Mouse (Mus musculus): ENCODE results near the gene Zfyve9. TPM values are rescaled to one million over a fixed set of nuclear protein-coding genes. Genes with fewer than 3 reads are reported as not detected.

Zfyve9 gene
- polyA plus RNA-seq, 1 experiment from 2014 or later, result 4.2 TPM

GRCm38 (mm10) chr4:108629363-108629880, 151.2 kb downstream of the Zfyve9 start:
- Histone ChIP-seq H3K9me3 (no peaks in the 10 kb centered on the region), H3K27ac (replicated peaks) (no peak overlapping the region), H3K27me3 (replicated peaks; ENCODE audit: low read depth, poor library complexity, severe bottlenecking) (no peaks in the 10 kb centered on the region), H3K4me3 (no peak overlapping the region), H3K4me1 (no peaks in the 10 kb centered on the region), H3K36me3 (replicated peaks) (peaks cover 100% of the 10 kb centered on the region)
- 90% methylated on average over 7 of the region's 7 CpGs for WGBS
- no peak for DNase-seq (ENCODE audit: low spot score)

- H3K9me3 ChIP-seq, result no peaks in the 10 kb centered on the region
- no peak overlapping the region for H3K27ac ChIP-seq (replicated peaks)
- no peaks in the 10 kb centered on the region for H3K4me1 ChIP-seq
- H3K36me3 ChIP-seq (replicated peaks), result peaks cover 90% of the 10 kb centered on the region
- DNase-seq (ENCODE audit: low spot score), result no peak
- no peaks in the 10 kb centered on the region for H3K27me3 ChIP-seq (replicated peaks; ENCODE audit: low read depth, poor library complexity, severe bottlenecking)
- no peak overlapping the region for H3K4me3 ChIP-seq
- WGBS, result 87% methylated on average over 5 of the region's 5 CpGs
Observed at GRCm38 (mm10) chr4:108627066-108627465, 153.5 kb downstream of the Zfyve9 start.

GRCm38 (mm10) chr4:108621504-108621903, 159.1 kb downstream of the Zfyve9 start:
- H3K9me3 ChIP-seq, result no peaks in the 10 kb centered on the region
- peaks cover 42% of the 10 kb centered on the region for H3K36me3 ChIP-seq (replicated peaks)
- no peak for DNase-seq (ENCODE audit: low spot score)
- 93% methylated on average over 6 of the region's 6 CpGs for WGBS
- no peaks in the 10 kb centered on the region for H3K27me3 ChIP-seq (replicated peaks; ENCODE audit: low read depth, poor library complexity, severe bottlenecking)
- peaks cover 21% of the 10 kb centered on the region for H3K4me1 ChIP-seq
- H3K4me3 ChIP-seq, result no peak overlapping the region
- H3K27ac ChIP-seq (replicated peaks), result no peak overlapping the region

GRCm38 (mm10) chr4:108620536-108620935, 160.1 kb downstream of the Zfyve9 start:
- 26% methylated on average over 8 of the region's 8 CpGs for WGBS
- no peaks in the 10 kb centered on the region for H3K27me3 ChIP-seq (replicated peaks; ENCODE audit: low read depth, poor library complexity, severe bottlenecking)
- no peaks in the 10 kb centered on the region for H3K9me3 ChIP-seq
- peaks cover 21% of the 10 kb centered on the region for H3K4me1 ChIP-seq
- peak overlapping the region; percentile 87 for H3K4me3 ChIP-seq
- peaks cover 39% of the 10 kb centered on the region for H3K36me3 ChIP-seq (replicated peaks)
- no peak for DNase-seq (ENCODE audit: low spot score)
- peak overlapping the region; percentile 96 for H3K27ac ChIP-seq (replicated peaks)

GRCm38 (mm10) chr4:108619587-108620341, 160.8 kb downstream of the Zfyve9 start, which contains the start of gene Cc2d1b:
TSS of gene Cc2d1b (plus strand) at chr4:108619940.
- Histone ChIP-seq H3K27me3 (replicated peaks; ENCODE audit: low read depth, poor library complexity, severe bottlenecking) (no peaks in the 10 kb centered on the region), H3K4me3 (peak within 1 kb of the TSS; percentile 87), H3K27ac (replicated peaks) (peak within 1 kb of the TSS; percentile 96), H3K4me1 (peaks cover 21% of the 10 kb centered on the region), H3K36me3 (replicated peaks) (peaks cover 38% of the 10 kb centered on the region), H3K9me3 (no peaks in the 10 kb centered on the region)
- under 1% methylated on average over 86 of the region's 86 CpGs for WGBS
- DNase-seq (ENCODE audit: low spot score), result peak; percentile 96

GRCm38 (mm10) chr4:108619165-108619564, 161.4 kb downstream of the Zfyve9 start:
- Histone ChIP-seq H3K4me1 (peaks cover 21% of the 10 kb centered on the region), H3K27ac (replicated peaks) (peak overlapping the region; percentile 96), H3K4me3 (peak overlapping the region; percentile 87), H3K27me3 (replicated peaks; ENCODE audit: low read depth, poor library complexity, severe bottlenecking) (no peaks in the 10 kb centered on the region), H3K9me3 (no peaks in the 10 kb centered on the region), H3K36me3 (replicated peaks) (peaks cover 38% of the 10 kb centered on the region)
- peak; percentile 50 for DNase-seq (ENCODE audit: low spot score)
- 2% methylated on average over 10 of the region's 10 CpGs for WGBS

GRCm38 (mm10) chr4:108618586-108618985, 162.0 kb downstream of the Zfyve9 start:
- Histone ChIP-seq H3K36me3 (replicated peaks) (peaks cover 38% of the 10 kb centered on the region), H3K4me1 (peaks cover 21% of the 10 kb centered on the region), H3K27ac (replicated peaks) (no peak overlapping the region; the same call in 1 of the 2 replicates), H3K9me3 (no peaks in the 10 kb centered on the region), H3K4me3 (peak overlapping the region; percentile 87), H3K27me3 (replicated peaks; ENCODE audit: low read depth, poor library complexity, severe bottlenecking) (no peaks in the 10 kb centered on the region)
- no peak for DNase-seq (ENCODE audit: low spot score)
- WGBS, result 68% methylated on average over 4 of the region's 4 CpGs

- WGBS, result 89% methylated on average over 5 of the region's 5 CpGs
- H3K36me3 ChIP-seq (replicated peaks), result peaks cover 85% of the 10 kb centered on the region
- DNase-seq (ENCODE audit: low spot score), result no peak
Observed at GRCm38 (mm10) chr4:108610935-108611334, 169.7 kb downstream of the Zfyve9 start.

GRCm38 (mm10) chr4:108608651-108609050, 171.9 kb downstream of the Zfyve9 start:
- Histone ChIP-seq H3K27me3 (replicated peaks; ENCODE audit: low read depth, poor library complexity, severe bottlenecking) (no peaks in the 10 kb centered on the region), H3K9me3 (no peaks in the 10 kb centered on the region), H3K4me3 (no peak overlapping the region), H3K36me3 (replicated peaks) (peaks cover 90% of the 10 kb centered on the region), H3K4me1 (no peaks in the 10 kb centered on the region), H3K27ac (replicated peaks) (no peak overlapping the region)
- no peak for DNase-seq (ENCODE audit: low spot score)
- 88% methylated on average over 3 of the region's 3 CpGs for WGBS

More at GRCm38 (mm10) chr4:108610935-108611334, 169.7 kb downstream of the Zfyve9 start:
- no peaks in the 10 kb centered on the region for H3K4me1 ChIP-seq
- H3K27ac ChIP-seq (replicated peaks), result no peak overlapping the region
- H3K4me3 ChIP-seq, result no peak overlapping the region
- H3K27me3 ChIP-seq (replicated peaks; ENCODE audit: low read depth, poor library complexity, severe bottlenecking), result no peaks in the 10 kb centered on the region
- H3K9me3 ChIP-seq, result no peaks in the 10 kb centered on the region

GRCm38 (mm10) chr4:108601870-108602269, 178.7 kb downstream of the Zfyve9 start:
- WGBS, result 96% methylated on average over 7 of the region's 7 CpGs
- Histone ChIP-seq H3K27me3 (replicated peaks; ENCODE audit: low read depth, poor library complexity, severe bottlenecking) (no peaks in the 10 kb centered on the region), H3K36me3 (replicated peaks) (peaks cover 97% of the 10 kb centered on the region), H3K4me1 (no peaks in the 10 kb centered on the region), H3K4me3 (no peak overlapping the region), H3K27ac (replicated peaks) (no peak overlapping the region), H3K9me3 (peaks cover 2% of the 10 kb centered on the region; the same call in 1 of the 2 replicates)
- no peak for DNase-seq (ENCODE audit: low spot score)

GRCm38 (mm10) chr4:108598306-108598705, 182.3 kb downstream of the Zfyve9 start:
- H3K27ac ChIP-seq (replicated peaks), result no peak overlapping the region
- no peak for DNase-seq (ENCODE audit: low spot score)
- H3K27me3 ChIP-seq (replicated peaks; ENCODE audit: low read depth, poor library complexity, severe bottlenecking), result no peaks in the 10 kb centered on the region
- WGBS, result 90% methylated on average over 4 of the region's 4 CpGs
- H3K4me3 ChIP-seq, result no peak overlapping the region
- peaks cover 2% of the 10 kb centered on the region; the same call in 1 of the 2 replicates for H3K9me3 ChIP-seq
- H3K4me1 ChIP-seq, result no peaks in the 10 kb centered on the region
- H3K36me3 ChIP-seq (replicated peaks), result peaks cover 97% of the 10 kb centered on the region

- H3K4me3 ChIP-seq, result no peak overlapping the region
- no peaks in the 10 kb centered on the region for H3K27me3 ChIP-seq (replicated peaks; ENCODE audit: low read depth, poor library complexity, severe bottlenecking)
- H3K36me3 ChIP-seq (replicated peaks), result peaks cover 94% of the 10 kb centered on the region
- DNase-seq (ENCODE audit: low spot score), result no peak
- WGBS, result 84% methylated on average over 1 of the region's 1 CpGs
- H3K9me3 ChIP-seq, result no peaks in the 10 kb centered on the region
- no peak overlapping the region for H3K27ac ChIP-seq (replicated peaks)
- no peaks in the 10 kb centered on the region for H3K4me1 ChIP-seq
Observed at GRCm38 (mm10) chr4:108595785-108596184, 184.8 kb downstream of the Zfyve9 start.

- WGBS, result 89% methylated on average over 2 of the region's 2 CpGs
- peaks cover 92% of the 10 kb centered on the region for H3K36me3 ChIP-seq (replicated peaks)
- no peak overlapping the region for H3K4me3 ChIP-seq
- H3K4me1 ChIP-seq, result no peaks in the 10 kb centered on the region
- no peaks in the 10 kb centered on the region for H3K9me3 ChIP-seq
- DNase-seq (ENCODE audit: low spot score), result no peak
- no peak overlapping the region for H3K27ac ChIP-seq (replicated peaks)
- no peaks in the 10 kb centered on the region for H3K27me3 ChIP-seq (replicated peaks; ENCODE audit: low read depth, poor library complexity, severe bottlenecking)
Observed at GRCm38 (mm10) chr4:108593376-108593775, 187.2 kb downstream of the Zfyve9 start.
